Mouse (Mus musculus) small intestine, adult 2 months (tissue): ENCODE measurements around the gene Wrap53. TPM values are rescaled to one million over a fixed set of nuclear protein-coding genes. Genes with fewer than 3 reads are reported as not detected.
"Not testable (repeated sequence)": the region's sequence is repeated elsewhere in the genome, so short reads cannot be mapped to it uniquely, and the experiment has no call there.

ENCODE experiments used
- H3K27ac ChIP-seq: fragments of 200-500 bp; 2 replicates; pipeline ENCODE4 v1.5.1; 2012; ENCODE audit warnings: low read depth, low read length, control low read depth, inconsistent platforms; ENCODE audit not compliant: insufficient read depth
- H3K27me3 ChIP-seq: fragments of 200-500 bp; 2 replicates; pipeline ENCODE4 v1.6.1; 2012; ENCODE audit warnings: mild to moderate bottlenecking, moderate library complexity, low read length, inconsistent platforms; ENCODE audit not compliant: control insufficient read depth, insufficient read depth
- H3K36me3 ChIP-seq: fragments of 200-500 bp; 2 replicates; pipeline ENCODE4 v1.6.1; 2012; ENCODE audit warnings: mild to moderate bottlenecking, low read length, control low read depth, inconsistent platforms; ENCODE audit not compliant: control insufficient read depth, insufficient read depth
- H3K4me1 ChIP-seq: fragments of 200-500 bp; 2 replicates; pipeline ENCODE4 v1.6.1; 2012; ENCODE audit warnings: low read length, inconsistent platforms, mixed read lengths; ENCODE audit not compliant: control insufficient read depth, insufficient read depth, insufficient read length
- H3K4me3 ChIP-seq: fragments of 200-500 bp; 2 replicates; pipeline ENCODE4 v1.5.1; 2012; ENCODE audit warnings: low read depth, mild to moderate bottlenecking, control low read depth, inconsistent platforms, low read length, moderate library complexity
- CTCF ChIP-seq: fragments of 200-500 bp; IDR thresholded peaks from 2 replicates; pipeline ENCODE4 v1.5.1; 2012; ENCODE audit warnings: low read depth, mild to moderate bottlenecking, control low read depth, inconsistent platforms, low read length, moderate library complexity, mixed read lengths; ENCODE audit not compliant: insufficient replicate concordance, insufficient read length; ENCODE audit errors: extremely low read depth
- POLR2A ChIP-seq: fragments of 200-500 bp; IDR thresholded peaks from 2 replicates; pipeline ENCODE4 v1.6.1; 2012; ENCODE audit warnings: low read depth, mild to moderate bottlenecking, control low read depth, inconsistent platforms, low read length, moderate library complexity
- whole genome bisulfite sequencing: fragments of 180-500 bp; shearing (Covaris S2); methylation state at CpG from one replicate; pipeline ENCODE4 v1.1.7; 2018; 5-methylcytosine and 5-hydroxymethylcytosine counted together
- polyA plus RNA-seq: library from polyadenylated mRNA; depleted of rRNA; stranded (reverse); fragments of >200 nt; gene quantifications from 2 replicates; pipeline ENCODE4 v1.2.3, GENCODE M21; 2012

Gene Wrap53
- polyA plus RNA-seq, 1 experiment: 20.2 TPM

DNA sequence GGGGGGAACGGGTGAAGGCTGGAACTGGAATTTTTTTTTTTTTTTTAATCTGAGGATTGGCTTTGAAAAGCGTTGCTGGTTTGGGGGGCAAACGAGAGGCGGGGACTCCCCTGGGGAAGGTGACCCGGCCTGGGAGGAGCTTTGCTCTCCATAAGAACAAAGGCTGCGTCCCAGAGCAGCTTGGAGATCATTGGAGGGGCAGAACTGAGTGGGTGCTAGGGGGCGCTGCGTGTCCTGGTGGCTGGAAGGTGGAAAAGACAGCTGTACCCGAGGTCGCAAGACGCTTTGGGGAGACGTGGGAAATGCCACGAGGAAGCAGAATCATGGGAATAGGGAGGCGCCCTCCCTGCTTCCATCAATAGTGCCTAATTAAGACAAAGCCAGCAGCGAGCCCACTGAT, 33.0 kb downstream of the Wrap53 start:
- H3K4me3 ChIP-seq: peak overlapping the region; percentile 63
- no peak overlapping the region for H3K27ac ChIP-seq
- H3K27me3 ChIP-seq: no peaks in the 10 kb centered on the region
- H3K36me3 ChIP-seq: no peaks in the 10 kb centered on the region
- under 1% methylated on average over 15 of the region's 15 CpGs for WGBS
- H3K4me1 ChIP-seq: peaks cover 11% of the 10 kb centered on the region; the same call in 1 of the 2 replicates
- TF ChIP-seq CTCF (peak; percentile 52; the same call in 1 of the 2 replicates), POLR2A (no peak)

DNA sequence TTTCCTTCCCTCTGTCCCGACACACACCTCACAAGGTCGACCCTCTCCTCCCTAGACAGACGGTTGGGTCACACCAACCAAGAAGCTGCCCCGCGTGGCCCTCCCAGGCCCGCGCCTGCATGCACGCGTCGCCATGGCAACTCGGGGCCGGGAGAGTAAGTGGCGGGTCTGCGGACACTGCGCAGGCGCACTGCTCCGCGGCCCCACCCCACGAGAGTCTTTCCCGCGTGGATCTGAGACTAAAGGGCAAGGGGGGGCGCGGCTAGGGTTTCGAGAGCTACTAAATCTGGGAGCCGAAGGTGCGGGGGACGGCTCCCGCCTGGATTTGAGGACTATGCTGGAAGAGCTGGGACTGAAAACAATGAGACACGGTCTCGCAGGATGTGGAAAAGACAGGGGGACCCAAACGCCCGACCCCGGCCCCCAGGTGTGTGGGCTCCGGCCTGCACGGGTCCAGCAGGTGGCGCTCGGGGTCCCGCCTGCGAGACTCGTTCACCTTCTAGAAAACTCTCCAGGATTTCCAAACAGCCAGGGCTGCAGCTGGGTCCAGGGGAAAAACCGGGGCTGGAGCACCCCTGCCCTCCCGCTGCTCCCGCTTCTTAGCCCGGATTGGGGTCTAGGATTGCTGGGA, 33.5 kb downstream of the Wrap53 start:
- H3K27me3 ChIP-seq: no peaks in the 10 kb centered on the region
- no peak overlapping the region for H3K27ac ChIP-seq
- H3K4me3 ChIP-seq: peak overlapping the region; percentile 63
- H3K36me3 ChIP-seq: no peaks in the 10 kb centered on the region
- under 1% methylated on average over 44 of the region's 44 CpGs for WGBS
- H3K4me1 ChIP-seq: peaks cover 11% of the 10 kb centered on the region; the same call in 1 of the 2 replicates
- peak; percentile 45 for TF ChIP-seq CTCF
- TF ChIP-seq POLR2A: no peak; the same call in 1 of the 2 replicates

GRCm38 (mm10) chr11:69545957-69546356, 34.1 kb downstream of the Wrap53 start:
- Histone ChIP-seq H3K27ac (no peak overlapping the region), H3K4me3 (peak overlapping the region; percentile 63), H3K4me1 (peaks cover 11% of the 10 kb centered on the region; the same call in 1 of the 2 replicates), H3K27me3 (no peaks in the 10 kb centered on the region), H3K36me3 (no peaks in the 10 kb centered on the region)
- WGBS: 10% methylated on average over 7 of the region's 7 CpGs
- TF ChIP-seq POLR2A (no peak), CTCF (no peak)

GRCm38 (mm10) chr11:69543598-69543997, 36.5 kb downstream of the Wrap53 start:
- Histone ChIP-seq H3K27ac (no peak overlapping the region), H3K4me1 (peaks cover 13% of the 10 kb centered on the region; the same call in 1 of the 2 replicates), H3K4me3 (no peak overlapping the region), H3K36me3 (no peaks in the 10 kb centered on the region), H3K27me3 (no peaks in the 10 kb centered on the region)
- 85% methylated on average over 3 of the region's 3 CpGs for WGBS
- TF ChIP-seq CTCF (no peak), POLR2A (no peak)

DNA sequence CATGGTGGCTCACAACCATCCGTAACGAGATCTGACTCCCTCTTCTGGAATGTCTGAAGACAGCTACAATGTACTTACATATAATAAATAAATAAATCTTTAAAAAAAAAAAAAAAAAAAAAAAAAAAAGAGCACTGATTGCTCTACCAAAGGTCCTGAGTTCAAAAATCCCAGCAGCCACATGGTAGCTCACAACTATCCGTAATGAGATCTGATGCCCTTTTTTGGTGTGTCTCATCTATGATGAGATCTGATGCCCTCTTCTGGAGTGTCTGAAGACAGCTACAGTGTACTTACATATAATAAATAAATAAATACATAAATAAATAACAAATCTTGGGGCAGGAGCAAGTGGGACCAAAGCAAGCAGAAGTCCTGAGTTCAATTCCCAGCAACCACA, 38.3 kb downstream of the Wrap53 start:
- peaks cover 13% of the 10 kb centered on the region for H3K4me1 ChIP-seq
- 55% methylated on average over 3 of the region's 3 CpGs for WGBS
- not testable (repeated sequence) for H3K36me3 ChIP-seq, H3K27ac ChIP-seq, H3K4me3 ChIP-seq, H3K27me3 ChIP-seq

DNA sequence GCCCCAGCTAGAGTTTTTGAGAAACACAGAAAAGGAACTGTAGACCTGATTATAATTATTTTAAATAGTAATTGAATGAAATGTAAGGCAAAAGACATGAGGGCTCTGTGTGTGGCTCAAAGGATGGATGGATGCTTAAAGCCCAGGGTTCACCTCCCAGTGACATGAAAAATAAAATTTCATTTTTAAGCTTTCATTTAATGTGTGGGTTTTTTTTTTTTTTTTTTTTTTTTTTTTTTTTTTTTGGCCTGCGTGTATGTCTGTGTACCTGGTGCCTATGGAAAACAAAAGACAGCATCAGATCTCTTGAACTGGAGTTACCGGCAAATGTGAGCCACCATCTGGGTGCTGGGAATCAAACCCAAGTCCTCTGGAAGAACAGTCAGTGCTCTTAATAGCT, 39.4 kb downstream of the Wrap53 start:
- 97% methylated on average over 2 of the region's 2 CpGs for WGBS
- Histone ChIP-seq H3K36me3 (no peaks in the 10 kb centered on the region), H3K27me3 (no peaks in the 10 kb centered on the region), H3K27ac (no peak overlapping the region), H3K4me3 (no peak overlapping the region), H3K4me1 (peaks cover 9% of the 10 kb centered on the region)
- TF ChIP-seq CTCF (no peak), POLR2A (no peak)

DNA sequence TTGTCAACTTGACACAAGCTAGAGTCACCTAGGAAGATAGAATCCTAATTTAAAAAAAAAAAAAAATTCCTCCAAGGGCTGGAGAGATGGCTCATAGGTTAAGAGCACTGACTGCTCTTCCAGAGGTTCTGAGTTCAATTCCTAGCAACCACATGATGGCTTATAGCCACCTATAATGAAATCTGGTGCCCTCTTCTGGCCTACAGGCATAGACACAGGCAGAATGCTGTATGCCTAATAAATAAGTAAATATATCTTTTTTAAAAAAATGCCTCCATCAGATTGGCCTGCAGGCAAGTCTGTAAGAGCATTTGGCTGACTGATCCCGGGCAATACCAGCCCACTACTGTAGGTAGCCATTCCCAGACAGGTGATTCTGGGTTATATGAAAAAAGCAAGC, 45.1 kb downstream of the Wrap53 start:
- 74% methylated on average over 1 of the region's 1 CpGs for WGBS
- Histone ChIP-seq H3K27me3 (no peaks in the 10 kb centered on the region), H3K36me3 (no peaks in the 10 kb centered on the region), H3K4me1 (peaks cover 6% of the 10 kb centered on the region), H3K4me3 (no peak overlapping the region), H3K27ac (no peak overlapping the region)
- TF ChIP-seq POLR2A: no peak
- TF ChIP-seq CTCF: no peak
